Mouse (Mus musculus) adrenal gland, adult (tissue): ENCODE data around the gene Msi2.

Source experiments
- DNase-seq, 2 experiments: peaks; one replicate each; pipeline ENCODE4 v3.0.0; 2022 to 2023; ENCODE audit warnings: low spot score in 1 of 2; ENCODE audit not compliant: inconsistent age in 2 of 2

Msi2 gene

DNA sequence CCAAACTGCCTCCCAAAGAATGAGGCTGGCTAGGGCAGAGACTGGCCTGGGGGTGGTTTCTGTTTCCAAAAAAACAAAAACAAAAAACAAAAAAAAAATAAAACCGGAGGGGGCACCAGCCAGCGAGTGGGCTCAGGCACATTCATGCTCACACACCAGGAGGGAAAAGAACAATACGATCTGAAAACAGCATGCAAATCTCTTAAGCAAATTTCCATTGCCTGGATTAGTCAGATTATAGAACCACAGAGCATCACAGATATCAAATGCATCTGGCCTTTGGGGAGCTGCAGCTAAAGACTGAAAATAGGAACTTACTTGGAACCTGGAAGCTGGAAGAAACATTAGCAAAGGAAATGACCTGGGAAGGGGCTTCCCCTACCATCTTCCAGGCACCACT is 370.3 kb downstream of the Msi2 start:
- DNase-seq = no peak

- peak; percentile 89 to 95 for DNase-seq
Measured at GRCm38 (mm10) chr11:88346066-88346465, 372.2 kb downstream of the Msi2 start.

GRCm38 (mm10) chr11:88337926-88338325 is 380.4 kb downstream of the Msi2 start:
- DNase-seq = peak in 1 of 2 experiments; percentile 63

DNA sequence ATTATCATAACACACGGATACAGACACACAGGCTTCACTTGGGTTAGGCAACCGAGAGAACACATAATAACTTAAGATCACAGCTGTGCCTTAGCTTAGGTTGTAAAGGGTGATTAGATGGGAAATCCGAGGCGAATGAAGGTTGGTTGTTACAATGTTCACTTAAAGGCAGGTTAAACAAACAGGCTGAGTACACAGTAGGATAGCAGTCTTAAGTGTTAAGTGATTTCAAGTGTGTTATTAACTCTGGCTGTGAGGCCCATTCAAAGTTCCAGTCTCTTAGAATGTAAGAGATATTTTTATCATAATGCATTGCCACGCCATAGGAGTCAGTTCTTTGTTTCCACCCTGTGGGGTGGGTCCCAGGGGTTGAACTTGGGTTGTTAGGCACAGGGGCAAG is 383.4 kb downstream of the Msi2 start:
- DNase-seq = no peak

GRCm38 (mm10) chr11:88332309-88332934 is 385.9 kb downstream of the Msi2 start:
- peak; percentile 43 to 84 for DNase-seq

DNA sequence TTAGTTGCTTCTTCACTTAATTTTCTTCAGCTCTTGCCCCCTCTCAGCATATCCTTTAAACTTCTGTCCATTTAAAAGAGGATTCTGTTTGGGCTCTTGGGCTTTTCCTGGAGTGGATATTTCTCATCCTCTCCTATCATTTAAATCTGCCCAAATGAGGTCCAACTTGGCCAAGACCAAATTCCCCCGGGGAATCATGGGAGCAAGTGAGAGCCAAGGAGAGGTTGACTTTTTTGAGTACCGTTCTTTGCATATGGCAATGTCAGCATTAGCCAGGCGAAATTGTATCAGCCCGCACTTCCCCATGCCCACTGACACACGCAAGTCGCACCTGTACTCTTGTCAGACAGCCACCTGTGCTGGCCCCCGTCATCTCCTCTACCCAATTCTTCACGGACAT is 386.6 kb downstream of the Msi2 start:
- DNase-seq = no peak

- DNase-seq = peak; percentile 73 to 86
Measured at GRCm38 (mm10) chr11:88330799-88331198, 387.5 kb downstream of the Msi2 start.

GRCm38 (mm10) chr11:88328813-88329595 is 389.3 kb downstream of the Msi2 start:
- DNase-seq = no peak

DNA sequence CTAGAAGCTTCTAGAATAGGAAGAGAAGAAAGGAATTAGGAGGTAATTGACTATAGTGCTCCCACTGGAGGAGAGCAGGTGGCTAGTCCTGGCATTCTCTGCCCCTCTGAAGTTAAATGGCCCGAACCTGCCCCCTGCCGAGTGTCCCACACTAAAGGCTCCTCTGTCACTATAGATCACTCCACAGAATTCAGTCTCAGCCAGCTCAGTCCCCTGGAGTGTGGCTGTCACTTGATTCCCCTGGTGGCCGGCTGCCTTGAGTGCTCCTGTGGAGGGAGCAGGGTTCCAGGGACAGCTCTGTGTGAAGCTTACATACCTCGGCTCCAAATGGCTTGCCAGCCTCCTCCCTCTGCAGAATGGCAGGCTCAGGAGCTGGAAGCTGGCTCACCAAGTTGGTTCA is 391.3 kb downstream of the Msi2 start:
- DNase-seq = no peak

DNA sequence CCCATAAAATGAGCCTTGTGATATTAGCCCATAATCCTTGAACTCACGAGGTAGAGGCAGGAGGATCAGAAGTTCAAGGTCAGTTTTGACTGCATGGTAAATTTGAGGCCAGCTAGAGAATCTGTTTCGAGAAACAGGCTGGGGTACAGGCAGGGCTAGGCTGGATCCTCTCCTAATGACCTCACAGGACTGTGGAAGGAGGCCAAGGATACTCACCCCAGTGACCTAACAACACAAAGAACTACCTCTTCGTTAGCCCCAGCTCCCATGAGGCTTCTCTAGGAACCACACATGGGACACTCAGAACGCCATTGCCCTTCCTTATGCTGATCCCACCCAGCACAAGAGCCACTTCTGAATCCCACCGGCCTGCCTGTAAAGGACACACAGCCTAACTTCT is 399.5 kb downstream of the Msi2 start:
- peak; percentile 56 to 70 for DNase-seq

- no peak for DNase-seq
Measured at GRCm38 (mm10) chr11:88315393-88315792, 402.9 kb downstream of the Msi2 start.

- peak; percentile 48 to 70 for DNase-seq
Measured at GRCm38 (mm10) chr11:88314471-88314870, 403.8 kb downstream of the Msi2 start.

DNA sequence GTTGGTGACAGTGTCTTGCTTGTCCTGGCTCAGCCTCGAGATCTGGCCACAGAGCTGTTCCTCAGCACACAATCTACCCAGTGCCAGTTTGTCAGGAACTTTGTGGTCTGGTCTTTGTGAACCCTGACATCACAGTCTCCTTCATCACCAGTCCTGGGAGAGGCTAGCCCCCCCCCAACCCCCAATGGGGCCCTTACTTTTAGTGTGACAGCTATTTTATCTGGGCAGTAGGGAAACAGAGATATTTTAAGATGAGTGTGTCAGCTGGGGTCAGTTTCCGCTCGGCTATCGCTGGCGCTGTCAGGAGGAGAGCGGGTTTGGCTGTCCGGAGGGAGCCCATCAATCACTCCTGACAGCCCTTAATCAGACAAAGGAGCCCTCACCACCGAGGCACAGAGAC is 404.8 kb downstream of the Msi2 start:
- DNase-seq = peak; percentile 51 to 65

DNA sequence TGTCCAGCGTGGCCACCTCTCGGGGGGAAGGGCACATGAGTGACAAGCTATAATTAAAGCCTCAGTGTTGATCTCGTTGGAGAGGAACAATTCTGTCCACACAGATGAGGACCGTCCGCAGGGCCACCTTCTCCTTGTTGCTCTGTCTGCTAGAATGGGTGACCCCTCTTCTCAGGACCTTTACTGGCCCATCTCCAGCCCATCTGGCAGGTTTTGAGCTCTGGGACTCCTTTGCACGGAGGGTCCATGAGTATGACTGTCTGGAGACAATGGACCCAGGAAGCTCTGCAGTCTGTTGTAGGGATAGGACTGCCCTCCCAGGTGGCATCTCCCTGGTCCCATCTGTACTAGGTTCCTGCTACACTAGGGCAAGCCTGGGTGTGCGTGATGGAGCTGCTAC is 406.7 kb downstream of the Msi2 start:
- DNase-seq = no peak

DNA sequence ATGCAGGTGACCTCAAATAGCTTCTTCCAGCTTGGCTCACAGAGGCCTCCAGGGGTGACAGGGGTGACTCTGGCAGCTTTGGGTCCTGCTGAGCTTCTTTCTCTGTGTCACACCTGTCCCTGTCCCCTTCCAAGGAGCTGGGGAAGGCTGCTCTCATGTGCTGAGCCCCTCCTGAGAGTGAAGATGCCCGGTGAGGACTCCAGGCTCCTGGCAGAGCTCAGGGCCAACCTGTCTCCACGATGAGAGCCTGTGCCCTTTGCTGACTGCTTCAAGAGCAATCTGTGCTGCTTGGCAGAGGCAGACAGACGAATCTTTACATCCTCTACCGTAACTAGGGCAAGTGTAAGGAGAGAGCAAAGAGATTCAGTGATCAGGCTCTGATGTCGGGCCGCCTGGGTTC is 407.5 kb downstream of the Msi2 start:
- no peak for DNase-seq

DNA sequence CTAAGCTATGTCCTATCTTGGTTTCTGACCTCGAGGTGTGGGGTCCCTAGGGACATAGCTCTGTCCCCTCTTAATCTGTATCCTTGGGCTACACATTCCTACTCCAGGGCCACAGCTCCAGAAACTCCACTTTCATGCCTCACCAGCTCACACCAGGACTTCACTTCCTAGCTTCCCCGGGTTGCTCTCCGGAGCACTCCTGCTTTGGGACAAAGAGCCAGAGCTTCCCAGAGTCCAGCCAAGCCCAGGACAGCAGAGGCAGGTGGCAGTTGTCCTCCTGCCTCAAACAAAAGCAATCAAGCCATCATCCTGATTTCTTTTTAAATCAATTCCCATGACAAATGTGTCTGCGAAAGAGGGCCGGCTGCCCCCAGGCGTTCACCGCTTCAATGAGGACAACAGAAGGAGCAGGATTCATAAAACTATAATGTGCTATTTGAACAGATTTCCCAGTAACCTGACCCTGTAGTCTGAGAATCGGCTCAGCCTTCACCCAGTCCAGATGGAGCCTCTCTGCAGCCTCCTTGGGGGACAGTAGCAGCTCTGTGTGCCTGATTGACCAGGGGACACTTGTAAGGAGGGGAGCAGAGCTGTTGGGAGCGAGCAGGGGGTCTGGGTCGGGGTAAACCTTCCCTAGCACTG is 409.1 kb downstream of the Msi2 start:
- DNase-seq = no peak

- DNase-seq = peak in 1 of 2 experiments; percentile 23
Measured at GRCm38 (mm10) chr11:88307616-88308543, 410.4 kb downstream of the Msi2 start.

DNA sequence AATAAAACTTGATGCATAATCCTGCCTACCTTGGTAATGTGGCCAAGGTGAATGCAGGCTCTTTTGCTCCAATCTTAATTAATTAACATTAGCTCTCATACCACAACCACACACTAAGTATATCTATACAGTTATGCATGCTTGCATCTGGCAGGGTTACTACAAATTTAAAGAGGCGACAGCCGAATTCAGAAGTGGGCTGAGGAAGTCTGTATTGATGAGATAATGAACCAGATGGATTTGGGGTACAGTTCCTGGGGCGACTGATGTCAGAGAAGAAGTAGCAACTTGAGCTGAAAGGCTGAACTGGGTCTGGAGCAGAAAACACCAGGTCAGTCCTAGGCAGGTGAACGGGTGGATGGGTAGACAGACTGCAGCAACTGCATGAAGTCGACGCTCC is 412.6 kb downstream of the Msi2 start:
- DNase-seq = no peak

DNA sequence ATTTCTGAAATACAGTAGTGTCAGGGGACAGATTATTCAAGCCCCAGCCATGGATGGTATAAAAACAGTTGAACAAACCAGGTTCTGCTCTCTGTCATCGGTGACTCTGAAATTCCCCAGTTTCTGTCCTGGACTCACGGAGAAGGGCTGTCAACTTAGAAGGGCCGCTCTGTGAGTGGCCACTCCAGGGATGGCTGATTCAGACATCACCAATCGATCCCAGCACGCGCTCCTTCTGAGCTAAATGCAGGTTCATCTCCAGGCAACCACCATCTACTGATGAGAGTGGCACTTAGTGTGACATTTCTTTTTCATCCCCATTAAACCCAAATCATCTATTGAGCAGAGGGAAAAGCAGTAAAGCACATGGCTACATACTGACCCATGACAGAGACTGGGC is 416.7 kb downstream of the Msi2 start:
- peak; percentile 47 to 68 for DNase-seq

DNA sequence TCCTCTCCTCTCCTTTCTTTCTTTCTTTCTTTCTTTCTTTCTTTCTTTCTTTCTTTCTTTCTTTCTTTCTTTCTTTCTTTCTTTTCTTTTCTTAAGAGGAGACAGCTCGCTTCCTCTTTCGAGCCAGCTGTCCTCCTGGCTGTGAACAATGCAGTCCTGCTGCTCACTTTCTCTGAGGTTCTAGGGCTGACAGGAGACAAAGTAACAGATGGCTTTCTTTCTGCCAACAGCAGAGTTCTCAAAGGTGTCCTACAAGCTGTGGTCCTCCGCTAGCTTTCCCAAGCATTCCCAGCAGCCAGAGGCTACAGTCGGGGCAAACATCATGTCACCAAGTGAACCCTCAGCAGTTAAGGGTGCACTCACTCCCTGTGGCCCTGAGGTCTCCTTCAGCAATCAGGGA is 419.0 kb downstream of the Msi2 start:
- DNase-seq = no peak

GRCm38 (mm10) chr11:88297526-88297925 is 420.8 kb downstream of the Msi2 start:
- DNase-seq = no peak
